Mouse (Mus musculus): Measurements from ENCODE around the gene Tmod1.

GRCm38 (mm10) chr4:46100539-46100938 is 61.8 kb downstream of the Tmod1 start:
- no peak for TF ChIP-seq CTCF (IDR thresholded peaks at IDR 0.05; ENCODE audit: low read depth)
- no peak for TF ChIP-seq EP300 (IDR thresholded peaks at IDR 0.05; ENCODE audit: low read depth)

Data from heart, postnatal 0 days (tissue).